Mouse (Mus musculus): ENCODE data around the gene Tfrc.

Gene Tfrc

GRCm38 (mm10) chr16:32608712-32609400 is at the start of gene Tfrc:
Gene Tfrc (plus strand): TSS chr16:32608920.
- DNase-seq (ENCODE audit: low spot score in 2 of 2), result peak; percentile 90 to 94

DNA sequence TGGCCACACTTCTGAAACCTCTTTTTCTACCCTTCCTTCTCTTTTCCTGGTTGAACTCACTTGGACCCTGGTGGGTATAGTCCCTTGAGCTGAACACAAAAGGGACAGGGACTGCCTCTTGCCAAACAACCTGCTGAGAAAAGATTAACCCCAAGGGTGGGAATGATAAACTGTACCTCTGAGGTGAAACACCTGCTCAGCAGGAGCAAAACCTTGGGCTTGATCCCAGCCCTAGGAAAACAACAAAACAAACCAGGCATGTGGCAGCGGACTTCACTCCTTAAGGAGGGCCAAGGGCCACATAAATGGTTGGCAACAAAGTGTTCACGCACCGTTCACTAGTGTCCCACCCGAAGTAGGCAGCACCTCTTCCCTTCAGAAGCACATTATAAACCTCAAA is 49.2 kb upstream of the Tfrc start:
- no peak for DNase-seq (ENCODE audit: low spot score in 2 of 2)

- no peak for DNase-seq (ENCODE audit: low spot score in 2 of 2)
These were observed 45.5 kb upstream of the Tfrc start for GRCm38 (mm10) chr16:32563056-32563793.

- no peak for DNase-seq (ENCODE audit: low spot score in 2 of 2)
These were observed 41.4 kb upstream of the Tfrc start for GRCm38 (mm10) chr16:32567282-32567681.

DNA sequence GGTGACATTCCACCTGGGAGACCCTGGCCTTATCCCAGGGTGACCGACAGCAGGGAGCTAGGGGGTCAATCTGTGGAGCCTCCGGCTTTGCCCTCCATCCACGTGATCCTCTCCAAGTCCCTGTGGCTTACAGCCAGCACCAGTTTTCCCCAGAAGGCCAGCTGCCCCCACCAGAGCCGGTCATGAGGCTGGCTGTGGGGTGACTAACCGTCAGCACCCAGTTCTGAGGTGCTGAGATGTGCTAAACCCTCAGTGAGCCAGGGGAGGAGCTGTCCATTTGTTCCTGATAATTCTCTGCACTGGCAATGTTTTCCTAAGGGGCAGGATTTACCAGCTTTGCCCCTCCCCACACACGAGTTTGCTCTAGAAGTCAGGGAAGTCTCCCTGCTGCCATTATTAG is 40.3 kb upstream of the Tfrc start:
- DNase-seq (ENCODE audit: low spot score in 2 of 2), result no peak

DNA sequence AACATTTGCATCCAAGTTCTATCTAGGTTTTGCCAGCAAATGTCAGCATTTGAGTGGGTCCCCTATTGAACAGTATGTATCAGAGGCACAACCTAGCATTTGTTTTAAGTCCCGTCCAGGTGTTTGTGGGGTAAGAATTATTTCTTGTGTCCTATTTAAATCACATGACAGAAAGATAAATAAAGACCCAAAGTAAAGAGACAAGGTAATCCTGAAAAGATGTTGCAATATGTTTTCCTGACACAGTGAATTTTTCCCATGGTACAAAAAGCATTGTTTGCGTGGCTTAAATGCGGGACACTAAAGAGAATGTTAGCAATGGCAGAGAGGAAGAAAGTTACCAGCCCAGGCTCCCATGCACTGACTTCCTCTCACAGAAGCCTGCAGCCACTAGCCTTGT is 38.7 kb upstream of the Tfrc start:
- no peak for DNase-seq (ENCODE audit: low spot score in 2 of 2)

DNA sequence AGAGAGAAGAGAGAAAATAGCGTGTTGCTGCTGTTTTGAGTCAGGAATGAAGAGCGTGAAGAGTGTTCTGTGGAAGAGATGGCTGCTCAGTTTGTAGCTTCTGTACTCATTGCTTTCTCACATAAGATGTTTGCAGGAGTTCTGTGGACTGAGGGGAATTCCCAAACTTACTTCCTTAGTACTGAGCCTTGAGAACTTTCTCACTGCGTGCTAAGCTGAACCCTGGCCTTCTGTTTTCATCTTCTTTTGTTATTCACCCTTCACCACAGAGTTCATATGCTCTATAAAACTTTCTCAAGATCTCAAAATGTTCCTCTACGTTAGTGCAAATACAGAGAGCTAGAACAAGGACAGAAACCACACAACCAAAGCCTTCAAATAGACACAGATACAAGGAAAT is 36.2 kb upstream of the Tfrc start:
- DNase-seq (ENCODE audit: low spot score in 2 of 2), result no peak

DNA sequence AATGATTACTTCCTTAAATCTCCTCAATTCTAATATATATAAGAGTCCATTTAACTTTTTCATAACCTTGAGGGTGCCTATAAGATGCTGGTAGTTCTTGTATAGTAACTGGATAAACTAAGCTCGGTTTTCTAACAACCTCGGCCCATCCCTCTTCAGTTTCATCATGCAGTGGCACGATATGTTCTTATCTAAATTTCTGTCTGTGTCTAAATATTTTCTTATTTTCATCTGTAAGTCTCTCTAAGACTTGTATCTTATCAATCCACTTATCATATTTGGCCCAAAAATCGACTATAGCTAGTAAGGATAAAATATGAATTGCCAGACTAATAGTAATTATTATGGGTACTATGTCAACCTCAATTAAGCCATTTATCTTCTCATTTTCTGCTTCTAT is 22.2 kb upstream of the Tfrc start:
- no peak for DNase-seq (ENCODE audit: low spot score in 2 of 2)

- no peak for DNase-seq (ENCODE audit: low spot score in 2 of 2)
These were observed 20.2 kb upstream of the Tfrc start for GRCm38 (mm10) chr16:32588568-32588967.

DNA sequence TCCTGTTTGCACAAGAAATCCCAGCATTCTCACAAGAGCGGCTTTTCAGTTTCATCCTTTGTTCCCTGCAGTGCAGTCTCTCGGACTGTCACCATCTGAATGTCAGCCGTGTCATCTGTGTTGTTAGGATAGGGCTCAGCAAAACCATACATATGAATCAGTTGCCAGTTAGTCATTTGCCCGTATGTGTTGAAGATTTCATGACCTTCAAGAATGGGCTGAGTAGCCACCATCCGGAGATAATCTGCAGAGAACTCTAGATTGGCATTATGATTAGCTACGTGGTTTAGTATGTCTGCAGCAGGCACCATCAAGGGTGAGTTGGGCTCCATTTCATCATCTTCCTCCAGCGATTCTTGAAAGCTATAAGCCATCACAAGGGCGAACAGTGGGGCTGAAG is 17.2 kb upstream of the Tfrc start:
- DNase-seq (ENCODE audit: low spot score in 2 of 2), result no peak

DNA sequence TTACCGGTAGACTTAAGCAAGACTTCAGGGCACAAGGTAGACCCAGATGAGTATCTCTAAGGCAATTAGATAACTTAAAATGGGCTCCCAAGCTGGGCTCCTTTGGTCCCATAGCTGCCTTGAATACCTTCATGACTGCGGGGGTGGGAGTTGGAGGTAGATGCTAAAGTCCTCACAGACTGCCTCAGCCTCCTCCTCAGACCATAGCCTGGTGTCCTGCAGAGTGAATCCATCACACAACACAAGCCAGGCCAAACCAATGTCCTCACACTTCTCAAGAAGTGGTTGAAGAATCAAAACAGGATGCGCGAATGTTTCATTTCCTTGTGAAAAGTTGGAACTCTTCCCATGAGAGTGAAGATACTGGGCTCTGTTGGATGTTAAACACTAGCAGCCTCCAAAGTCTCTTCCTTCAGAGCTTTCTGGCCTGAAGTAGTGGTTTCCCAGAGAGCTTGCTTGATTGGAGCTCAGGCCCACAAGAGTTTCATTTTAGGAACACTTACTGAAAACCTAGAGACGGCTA is 15.4 kb upstream of the Tfrc start:
- no peak for DNase-seq (ENCODE audit: low spot score in 2 of 2)

GRCm38 (mm10) chr16:32593916-32594315 is 14.8 kb upstream of the Tfrc start:
- DNase-seq (ENCODE audit: low spot score in 2 of 2), result no peak

DNA sequence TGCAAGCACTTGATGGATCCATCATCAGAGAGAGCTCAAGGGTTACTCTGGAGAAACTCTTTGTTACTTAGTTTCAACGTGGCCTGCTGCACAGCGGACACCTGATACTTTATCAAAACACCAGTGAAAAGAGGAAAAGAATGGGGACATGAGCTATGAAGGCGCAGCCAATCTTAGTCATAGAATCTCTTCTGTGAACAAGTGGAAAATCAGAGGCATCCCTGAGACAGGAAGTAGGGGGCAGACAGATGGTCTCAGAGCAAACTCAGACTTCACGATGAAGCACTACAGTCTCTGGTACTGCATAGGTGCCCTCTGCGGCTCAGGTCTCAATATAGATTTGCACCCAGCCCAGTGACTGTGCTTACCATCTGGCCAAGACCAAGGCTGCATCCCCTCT is 14.0 kb upstream of the Tfrc start:
- no peak for DNase-seq (ENCODE audit: low spot score in 2 of 2)

- DNase-seq (ENCODE audit: low spot score in 2 of 2), result no peak
These were observed 13.4 kb upstream of the Tfrc start for GRCm38 (mm10) chr16:32595142-32595855.

DNA sequence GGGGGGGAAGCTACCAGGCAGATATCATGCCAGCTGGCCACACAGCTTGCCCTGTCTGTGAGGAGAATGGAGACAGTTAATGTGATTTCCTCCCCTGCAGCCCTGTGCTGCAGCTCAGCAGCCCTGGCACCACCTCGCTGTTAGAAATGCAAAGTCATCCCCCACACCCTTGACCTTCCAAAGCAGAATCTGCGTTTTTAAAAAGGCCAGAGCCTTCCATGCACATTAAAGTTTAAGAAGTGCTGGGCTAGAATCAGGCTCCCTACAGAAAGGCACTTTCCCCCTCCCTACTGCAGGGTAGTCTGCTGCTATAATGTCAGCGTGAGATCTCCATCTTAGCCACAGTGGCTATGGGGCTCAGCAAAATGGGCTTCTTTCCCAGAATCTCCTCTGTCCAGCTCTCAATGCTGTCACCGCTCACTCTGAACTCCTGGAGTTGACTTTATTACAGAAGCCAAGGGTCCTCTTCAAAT is 10.8 kb upstream of the Tfrc start:
- no peak for DNase-seq (ENCODE audit: low spot score in 2 of 2)

DNA sequence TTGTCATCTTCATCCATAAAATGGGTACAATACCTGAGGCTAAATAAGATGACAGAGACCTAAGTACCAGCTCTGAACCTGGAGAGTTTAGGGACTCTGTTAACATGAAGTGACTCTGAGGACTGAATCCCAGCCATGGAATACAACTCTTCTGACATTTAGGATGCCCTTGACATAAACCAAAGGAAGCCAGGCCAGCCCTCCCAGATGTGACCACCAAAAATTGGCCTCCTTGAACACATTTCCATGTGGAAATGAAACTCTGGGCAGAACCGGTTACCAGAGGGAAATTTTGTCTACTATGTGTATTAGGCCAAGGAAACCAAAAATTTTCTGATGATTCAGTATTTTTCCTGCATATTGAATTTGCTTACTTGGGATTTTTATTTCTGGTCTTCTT is 9.6 kb upstream of the Tfrc start:
- DNase-seq (ENCODE audit: low spot score in 2 of 2), result no peak

- DNase-seq (ENCODE audit: low spot score in 2 of 2), result no peak
These were observed 6.5 kb upstream of the Tfrc start for GRCm38 (mm10) chr16:32602193-32602685.

- DNase-seq (ENCODE audit: low spot score in 2 of 2), result no peak
These were observed 967 bp upstream of the Tfrc start for GRCm38 (mm10) chr16:32607562-32608343.

DNA sequence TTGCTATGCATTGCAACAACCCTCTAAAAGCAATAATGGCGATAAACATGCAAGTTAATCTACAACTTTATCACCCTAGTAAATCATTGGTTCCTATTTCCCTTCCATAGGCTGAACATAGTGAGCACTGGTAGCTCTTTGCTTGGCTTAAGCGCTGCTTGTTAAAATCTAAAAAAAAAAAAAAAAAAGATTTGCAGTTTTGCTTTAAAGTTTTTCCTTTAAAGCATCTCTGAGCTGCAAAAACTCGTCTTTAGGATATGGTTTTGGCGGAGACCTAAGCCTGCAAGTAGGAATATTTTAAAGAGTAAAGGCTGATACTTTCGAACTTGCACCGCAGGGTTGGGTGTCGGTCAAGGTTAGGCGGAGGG is 392 bp upstream of the Tfrc start:
- DNase-seq (ENCODE audit: low spot score in 2 of 2), result no peak

- DNase-seq (ENCODE audit: low spot score in 2 of 2), result peak in 1 of 2 experiments; percentile 4
These were observed 670 bp downstream of the Tfrc start for GRCm38 (mm10) chr16:32609401-32609779.

GRCm38 (mm10) chr16:32610460-32611255 is 1.9 kb downstream of the Tfrc start:
- DNase-seq (ENCODE audit: low spot score in 2 of 2), result no peak

All from urinary bladder, postnatal 36 days (tissue).